Mouse (Mus musculus) stomach, postnatal 0 days (tissue): ENCODE data around the gene Lsamp.

Experiments
- CTCF ChIP-seq: IDR thresholded peaks from 2 replicates; pipeline ENCODE4 v1.5.1; 2016; ENCODE audit warnings: antibody characterized with exemption, low read depth, mild to moderate bottlenecking, moderate library complexity
- EP300 ChIP-seq: optimal IDR thresholded peaks from 2 replicates; pipeline ENCODE3; 2016; ENCODE audit warnings: antibody characterized with exemption

- TF ChIP-seq CTCF = no peak
- no peak for TF ChIP-seq EP300
Measured at GRCm38 (mm10) chr16:40557680-40558249, 573.6 kb downstream of the Lsamp start.
